Mouse (Mus musculus) kidney, adult 2 months (tissue): Measurements from ENCODE around the gene Gm10406. TPM values are rescaled to one million over a fixed set of nuclear protein-coding genes. Genes with fewer than 3 reads are reported as not detected.
"Not testable (repeated sequence)": the region's sequence is repeated elsewhere in the genome, so short reads cannot be mapped to it uniquely, and the experiment has no call there.

Source experiments
- DNase-seq: peaks from one replicate; pipeline ENCODE4 v3.0.0; 2021
- H3K27ac ChIP-seq: fragments of 200-500 bp; 2 replicates; pipeline ENCODE4 v1.5.1; 2012; ENCODE audit warnings: low read depth, low read length, control low read depth, inconsistent platforms; ENCODE audit not compliant: insufficient read depth
- H3K27me3 ChIP-seq: fragments of 200-500 bp; replicated peaks from 2 replicates; pipeline ENCODE4 v1.6.1; 2012; ENCODE audit warnings: mild to moderate bottlenecking, moderate library complexity, low read length, inconsistent platforms; ENCODE audit not compliant: control insufficient read depth, insufficient read depth
- H3K36me3 ChIP-seq: fragments of 200-500 bp; 2 replicates; pipeline ENCODE4 v1.6.1; 2012; ENCODE audit warnings: mild to moderate bottlenecking, moderate library complexity, low read length, inconsistent platforms; ENCODE audit not compliant: control insufficient read depth, insufficient read depth
- H3K4me1 ChIP-seq: fragments of 200-500 bp; 2 replicates; pipeline ENCODE4 v1.6.1; 2011; ENCODE audit warnings: low read length; ENCODE audit not compliant: control insufficient read depth, insufficient read depth
- H3K4me3 ChIP-seq: fragments of 200-500 bp; 2 replicates; pipeline ENCODE4 v1.5.1; 2011; ENCODE audit warnings: mild to moderate bottlenecking, low read depth, low read length, control low read depth; ENCODE audit not compliant: insufficient read depth
- WGBS: fragments of 180-500 bp; shearing (Covaris S2); methylation state at CpG from one replicate; pipeline ENCODE4 v1.1.7; 2018; 5-methylcytosine and 5-hydroxymethylcytosine counted together
- polyA plus RNA-seq: library from polyadenylated mRNA; depleted of rRNA; stranded (reverse); fragments of >200 nt; gene quantifications from 2 replicates; pipeline ENCODE4 v1.2.3, GENCODE M21; 2012; rRNA removed

The Gm10406 gene
- polyA plus RNA-seq = not detected in 2 replicates

DNA sequence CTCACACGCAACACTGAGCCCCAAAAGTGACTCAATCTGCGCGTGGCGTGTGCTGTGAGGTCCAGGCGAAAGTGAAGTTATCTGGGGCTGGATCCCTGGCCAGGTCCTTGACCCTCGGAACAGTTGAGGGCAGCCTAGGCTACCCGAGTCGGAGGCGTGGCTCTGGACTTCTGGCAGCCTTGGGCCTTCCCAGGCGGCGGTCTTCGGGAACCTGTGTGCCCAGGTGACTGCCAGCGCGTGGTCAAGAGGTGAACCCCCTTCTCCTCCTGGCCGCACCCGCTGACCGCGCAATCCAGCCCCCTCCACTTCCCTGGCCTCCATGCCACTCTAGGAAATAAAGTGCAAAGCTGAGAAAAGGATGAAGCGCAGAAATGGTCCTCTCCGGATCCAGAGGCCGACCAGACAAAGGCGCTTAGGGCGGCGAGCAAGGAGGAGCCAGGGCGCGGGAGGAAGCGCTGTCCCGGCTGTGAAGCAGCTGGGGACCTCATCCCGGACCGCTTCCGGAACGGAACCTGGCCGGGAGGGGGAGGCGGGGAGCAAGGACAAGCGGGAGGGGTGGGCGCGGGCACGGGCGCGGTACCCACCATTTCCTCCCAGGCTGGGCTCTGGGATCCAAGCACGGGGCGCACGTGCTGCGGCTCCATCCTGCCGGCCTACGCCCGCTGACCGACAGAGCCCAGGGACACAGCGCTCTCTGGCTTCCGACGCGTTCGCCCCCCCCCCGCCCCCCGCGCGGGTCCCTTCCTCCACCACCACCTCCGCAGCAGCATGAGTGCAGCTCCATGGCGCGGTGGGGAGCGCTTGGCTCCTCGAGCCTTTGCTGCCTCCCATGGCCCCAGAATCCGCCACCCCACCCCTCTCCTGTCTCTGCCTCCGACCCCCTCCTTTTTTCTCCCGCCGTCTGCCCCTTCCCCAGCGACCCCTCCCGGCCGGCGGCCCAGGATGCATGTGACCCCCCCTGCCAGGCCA is at the start of gene Gm10406:
Gene Gm10406 (minus strand): TSS at position 669 of the 969 bp plus-strand sequence.
- not testable (repeated sequence) for H3K36me3 ChIP-seq, H3K4me1 ChIP-seq, H3K27ac ChIP-seq, H3K27me3 ChIP-seq
- 1% methylated on average over 57 of the region's 70 CpGs for WGBS
- H3K4me3 ChIP-seq = peak within 1 kb of the TSS; percentile 31; the same call in 1 of the 2 replicates
- DNase-seq = peak; percentile 30

GRCm38 (mm10) chr14:7044870-7045269 is 17.6 kb upstream of the Gm10406 start, which contains the start of gene Gm3685:
Gm3685 (minus strand) TSS chr14:7044970.
- H3K27ac ChIP-seq, H3K27me3 ChIP-seq, DNase-seq, H3K36me3 ChIP-seq, H3K4me1 ChIP-seq, H3K4me3 ChIP-seq: not testable (repeated sequence)
- no CpG with 5 or more reads among the region's 2 CpGs for WGBS

DNA sequence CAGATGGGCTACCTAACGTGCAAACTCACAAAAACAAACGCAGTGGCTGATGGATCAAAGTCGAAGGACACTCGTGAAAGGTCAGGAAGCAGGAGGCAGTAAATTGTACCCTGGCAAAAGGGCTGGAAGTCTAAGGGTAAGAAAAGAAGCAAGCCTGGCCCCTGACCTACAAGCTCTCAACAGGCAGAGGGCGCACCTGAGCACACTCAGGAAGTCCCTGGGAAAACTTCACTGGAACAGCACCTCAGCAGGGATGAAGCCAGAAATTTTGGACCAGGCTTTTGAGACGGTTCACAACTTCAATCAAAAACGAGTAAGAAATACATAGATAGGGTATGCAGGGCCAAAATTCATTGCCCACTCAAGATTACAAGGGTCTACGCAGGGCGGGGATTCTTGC is 975 bp downstream of the Gm10406 start:
- not testable (repeated sequence) for H3K27ac ChIP-seq, H3K27me3 ChIP-seq, H3K4me3 ChIP-seq, H3K36me3 ChIP-seq, H3K4me1 ChIP-seq
- peak; percentile 5 for DNase-seq
- 7% methylated on average over 9 of the region's 9 CpGs for WGBS

GRCm38 (mm10) chr14:6973718-6974117 is 53.5 kb downstream of the Gm10406 start, which contains the start of gene Gm6356:
Gm6356 (minus strand) TSS chr14:6973818.
- H3K27ac ChIP-seq, H3K4me3 ChIP-seq: not testable (repeated sequence)
- WGBS = 48% methylated on average over 1 of the region's 2 CpGs

More at GRCm38 (mm10) chr14:6973718-6974117, 53.5 kb downstream of the Gm10406 start, which contains the start of gene Gm6356:
- DNase-seq, H3K4me1 ChIP-seq, H3K27me3 ChIP-seq, H3K36me3 ChIP-seq: not testable (repeated sequence)

Other genes with a start within 250 kb of the Gm10406 start
- gene Gm3642, start 187.1 kb downstream of the Gm10406 start, polyA plus RNA-seq = not detected in 2 replicates
- not detected in 2 replicates for gene Gm3667, start 137.5 kb downstream of the Gm10406 start, polyA plus RNA-seq
- gene Gm6356, start 53.6 kb downstream of the Gm10406 start, polyA plus RNA-seq = not detected in 2 replicates
- gene Gm3685, start 17.5 kb upstream of the Gm10406 start, polyA plus RNA-seq = not detected in 2 replicates
- gene Gm3696, start 73.2 kb upstream of the Gm10406 start, polyA plus RNA-seq = not detected in 2 replicates
- gene Gm6676, start 98.0 kb upstream of the Gm10406 start, polyA plus RNA-seq = not detected in 2 replicates
- gene Gm3512, start 147.1 kb upstream of the Gm10406 start, polyA plus RNA-seq = 0.14 TPM in 1 of 2 replicates, not detected in the other
- not detected in 2 replicates for gene Gm16434, start 167.1 kb upstream of the Gm10406 start, polyA plus RNA-seq
- not detected in 2 replicates for gene Gm3727, start 237.3 kb upstream of the Gm10406 start, polyA plus RNA-seq